Mouse (Mus musculus) neural tube, embryonic 11.5 days (tissue): ENCODE measurements at regions not wholly inside any gene's neighbourhood (a gene's known extent, or its start where the extent isn't known, plus 50 kb on each side); places are given as distances from the start of the nearest gene placed in this dataset.

ENCODE experiments used
- ATAC-seq: fragments of 200-750 bp; cut with Nextera tagmentation; 2 replicates; pipeline ENCODE4 v1.8.0; 2017; ENCODE audit warnings: moderate number of reproducible peaks, mild to moderate bottlenecking, moderate TSS enrichment, moderate library complexity; ENCODE audit not compliant: insufficient read depth, low FRiP score, low TSS enrichment
- DNase-seq: peaks from one replicate; pipeline ENCODE4 v3.0.0-alpha.2; 2015; ENCODE audit warnings: low spot score
- H3K27ac ChIP-seq: fragments of 300-500 bp; sonication (generic); 2 replicates; pipeline ENCODE4 v1.5.1; 2014; ENCODE audit warnings: low read depth, mild to moderate bottlenecking, low read length
- H3K27me3 ChIP-seq: fragments of 300-500 bp; sonication (generic); 2 replicates; pipeline ENCODE4 v1.6.1; 2014; ENCODE audit warnings: mild to moderate bottlenecking, low read length, mixed read lengths; ENCODE audit not compliant: control insufficient read depth, insufficient read depth
- H3K36me3 ChIP-seq: fragments of 300-500 bp; sonication (generic); 2 replicates; pipeline ENCODE4 v1.6.1; 2014; ENCODE audit warnings: mild to moderate bottlenecking, low read length, moderate library complexity, mixed read lengths; ENCODE audit not compliant: control insufficient read depth, insufficient read depth
- H3K4me1 ChIP-seq: fragments of 300-500 bp; sonication (generic); 2 replicates; pipeline ENCODE4 v1.6.1; 2014; ENCODE audit warnings: low read length, mixed read lengths; ENCODE audit not compliant: control insufficient read depth, insufficient read depth
- H3K4me2 ChIP-seq: fragments of 300-500 bp; sonication (generic); 2 replicates; pipeline ENCODE4 v1.6.1; 2014; ENCODE audit warnings: low read depth, mild to moderate bottlenecking, moderate library complexity
- H3K4me3 ChIP-seq: fragments of 300-500 bp; sonication (generic); 2 replicates; pipeline ENCODE4 v1.5.1; 2014; ENCODE audit warnings: low read depth, low read length
- H3K9ac ChIP-seq: fragments of 300-500 bp; sonication (generic); 2 replicates; pipeline ENCODE4 v1.6.1; 2014; ENCODE audit warnings: mild to moderate bottlenecking, low read length
- H3K9me3 ChIP-seq: fragments of 300-500 bp; sonication (generic); 2 replicates; pipeline ENCODE4 v1.6.1; 2016; ENCODE audit warnings: low read length; ENCODE audit not compliant: control insufficient read depth
- WGBS: fragments of 180-500 bp; shearing (Covaris S2); extraction: QIAGEN DNeasy Blood & Tissue Kit; methylation state at CpG from one replicate; pipeline ENCODE4 v1.1.7; 2014; 5-methylcytosine and 5-hydroxymethylcytosine counted together

DNA sequence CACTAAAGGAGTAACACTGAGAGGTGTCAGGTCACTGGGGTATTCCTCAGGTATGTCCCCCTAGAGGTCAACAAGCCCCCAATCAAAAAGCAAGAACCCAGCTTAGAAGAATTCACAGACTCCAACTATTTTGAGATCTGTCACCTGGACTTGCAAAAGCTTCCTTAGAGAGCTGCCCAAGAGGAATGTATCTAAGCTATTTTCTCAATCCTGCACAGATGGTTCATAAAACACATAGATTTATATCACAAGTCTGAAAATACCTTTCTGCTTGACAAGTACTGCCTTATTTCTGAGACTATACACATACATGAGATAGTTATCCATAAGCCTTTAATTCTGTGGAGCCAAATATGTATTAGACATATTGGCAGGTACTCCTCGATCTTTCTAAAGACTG lies 342.1 kb upstream of the Klf6 start:
- 86% methylated on average over 1 of the region's 1 CpGs for WGBS
- Histone ChIP-seq H3K36me3 (no peaks in the 10 kb centered on the region), H3K27ac (no peak overlapping the region), H3K4me2 (no peak overlapping the region), H3K4me3 (no peak overlapping the region), H3K27me3 (no peaks in the 10 kb centered on the region), H3K9me3 (no peaks in the 10 kb centered on the region), H3K4me1 (no peaks in the 10 kb centered on the region), H3K9ac (no peak overlapping the region)
- ATAC-seq (no peak), DNase-seq (no peak)

DNA sequence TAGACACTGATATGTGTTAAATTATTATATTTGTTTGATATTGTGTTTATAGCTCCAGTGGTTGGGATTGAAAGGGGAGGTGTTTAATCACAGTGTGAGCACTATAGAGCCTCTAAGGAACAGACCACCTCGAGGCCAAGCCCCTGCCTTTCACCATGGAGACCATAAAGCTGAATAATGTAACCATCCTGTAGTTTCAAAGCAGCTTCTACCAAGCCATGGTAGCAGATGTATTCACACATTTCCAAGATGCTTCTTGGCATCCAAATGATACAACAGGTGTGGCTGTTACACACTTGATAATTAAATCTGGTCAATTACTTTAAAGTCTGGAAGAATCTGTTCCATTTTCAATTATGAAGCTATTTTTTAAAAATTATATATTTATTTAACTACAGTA lies 341.7 kb upstream of the Klf6 start:
- WGBS, result 67% methylated on average over 1 of the region's 1 CpGs
- H3K27ac ChIP-seq, result no peak overlapping the region
- no peak overlapping the region for H3K9ac ChIP-seq
- no peak overlapping the region for H3K4me2 ChIP-seq
- no peak overlapping the region for H3K4me3 ChIP-seq
- no peaks in the 10 kb centered on the region for H3K36me3 ChIP-seq
- no peaks in the 10 kb centered on the region for H3K9me3 ChIP-seq
- no peak for DNase-seq
- ATAC-seq, result no peak
- no peaks in the 10 kb centered on the region for H3K27me3 ChIP-seq
- no peaks in the 10 kb centered on the region for H3K4me1 ChIP-seq

GRCm38 (mm10) chr13:5527400-5527799 lies 333.9 kb upstream of the Klf6 start:
- Histone ChIP-seq H3K4me3 (no peak overlapping the region), H3K27ac (no peak overlapping the region), H3K9ac (no peak overlapping the region), H3K4me2 (no peak overlapping the region), H3K36me3 (no peaks in the 10 kb centered on the region), H3K9me3 (no peaks in the 10 kb centered on the region), H3K27me3 (no peaks in the 10 kb centered on the region), H3K4me1 (no peaks in the 10 kb centered on the region)
- ATAC-seq (no peak), DNase-seq (no peak)
- 84% methylated on average over 1 of the region's 1 CpGs for WGBS

DNA sequence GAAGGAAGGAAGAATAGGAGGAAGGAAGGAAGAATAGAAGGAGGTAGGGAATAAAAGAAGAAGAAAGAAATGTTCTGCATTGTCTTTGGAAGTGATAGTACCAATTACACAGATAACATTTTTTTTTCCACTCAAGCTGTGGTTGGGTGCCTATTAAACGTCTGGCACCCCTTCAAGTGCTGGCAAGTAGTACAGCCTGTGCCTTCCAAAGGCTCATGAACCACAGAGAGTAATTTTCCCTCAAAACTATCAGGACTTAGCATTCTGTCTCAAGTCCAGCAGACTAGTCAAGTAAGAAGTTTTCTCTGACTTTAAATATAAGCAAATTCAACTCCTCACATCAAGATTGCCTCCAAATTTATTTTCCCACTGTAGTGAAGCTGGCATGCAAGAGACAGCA lies 321.0 kb upstream of the Klf6 start:
- Histone ChIP-seq H3K36me3 (no peaks in the 10 kb centered on the region), H3K4me1 (no peaks in the 10 kb centered on the region), H3K27ac (no peak overlapping the region), H3K4me3 (no peak overlapping the region), H3K27me3 (no peaks in the 10 kb centered on the region), H3K4me2 (no peak overlapping the region), H3K9ac (no peak overlapping the region), H3K9me3 (no peaks in the 10 kb centered on the region)
- ATAC-seq (no peak), DNase-seq (no peak)
- 76% methylated on average over 1 of the region's 1 CpGs for WGBS

GRCm38 (mm10) chr13:5545521-5545920 lies 315.8 kb upstream of the Klf6 start:
- H3K36me3 ChIP-seq, result no peaks in the 10 kb centered on the region
- H3K9ac ChIP-seq, result no peak overlapping the region
- no peaks in the 10 kb centered on the region for H3K27me3 ChIP-seq
- DNase-seq, result no peak
- no peak overlapping the region for H3K4me3 ChIP-seq
- H3K27ac ChIP-seq, result no peak overlapping the region
- no peak overlapping the region for H3K4me2 ChIP-seq
- H3K9me3 ChIP-seq, result no peaks in the 10 kb centered on the region
- no peaks in the 10 kb centered on the region for H3K4me1 ChIP-seq
- no peak for ATAC-seq

GRCm38 (mm10) chr13:5546011-5546410 lies 315.3 kb upstream of the Klf6 start:
- Histone ChIP-seq H3K9me3 (no peaks in the 10 kb centered on the region), H3K4me1 (no peaks in the 10 kb centered on the region), H3K9ac (no peak overlapping the region), H3K4me3 (no peak overlapping the region), H3K27ac (no peak overlapping the region), H3K36me3 (no peaks in the 10 kb centered on the region), H3K4me2 (no peak overlapping the region), H3K27me3 (no peaks in the 10 kb centered on the region)
- 91% methylated on average over 2 of the region's 2 CpGs for WGBS
- ATAC-seq (no peak), DNase-seq (no peak)

DNA sequence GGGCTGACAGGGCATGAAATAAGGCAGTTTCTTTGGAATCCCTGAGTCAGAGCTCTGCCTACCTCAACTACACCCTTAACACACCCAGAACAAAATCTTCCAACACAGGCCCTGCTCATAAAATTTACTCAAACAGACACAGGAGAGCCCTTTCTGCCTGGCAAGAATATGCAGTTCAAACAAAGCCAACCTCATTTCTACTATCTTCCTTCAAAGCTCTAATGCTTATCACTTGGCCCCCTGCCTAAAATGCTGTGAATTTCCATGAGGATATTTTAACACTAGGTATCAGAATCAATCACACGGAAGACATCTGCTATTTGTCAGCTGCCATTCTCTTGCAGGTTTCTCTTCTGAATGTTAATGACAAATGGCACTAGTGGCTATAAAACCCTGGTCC lies 314.3 kb upstream of the Klf6 start:
- 90% methylated on average over 1 of the region's 1 CpGs for WGBS
- no peaks in the 10 kb centered on the region for H3K9me3 ChIP-seq
- no peak overlapping the region for H3K4me3 ChIP-seq
- no peaks in the 10 kb centered on the region for H3K4me1 ChIP-seq
- no peak overlapping the region for H3K27ac ChIP-seq
- H3K4me2 ChIP-seq, result no peak overlapping the region
- DNase-seq (no peak), ATAC-seq (no peak)
- no peaks in the 10 kb centered on the region for H3K27me3 ChIP-seq
- H3K9ac ChIP-seq, result no peak overlapping the region
- H3K36me3 ChIP-seq, result no peaks in the 10 kb centered on the region

GRCm38 (mm10) chr13:5548768-5549167 lies 312.5 kb upstream of the Klf6 start:
- no peak overlapping the region for H3K9ac ChIP-seq
- 94% methylated on average over 1 of the region's 1 CpGs for WGBS
- H3K27ac ChIP-seq, result no peak overlapping the region
- no peak for DNase-seq
- ATAC-seq, result no peak
- no peaks in the 10 kb centered on the region for H3K4me1 ChIP-seq
- H3K27me3 ChIP-seq, result no peaks in the 10 kb centered on the region
- no peak overlapping the region for H3K4me3 ChIP-seq
- no peaks in the 10 kb centered on the region for H3K36me3 ChIP-seq
- no peaks in the 10 kb centered on the region for H3K9me3 ChIP-seq
- no peak overlapping the region for H3K4me2 ChIP-seq

DNA sequence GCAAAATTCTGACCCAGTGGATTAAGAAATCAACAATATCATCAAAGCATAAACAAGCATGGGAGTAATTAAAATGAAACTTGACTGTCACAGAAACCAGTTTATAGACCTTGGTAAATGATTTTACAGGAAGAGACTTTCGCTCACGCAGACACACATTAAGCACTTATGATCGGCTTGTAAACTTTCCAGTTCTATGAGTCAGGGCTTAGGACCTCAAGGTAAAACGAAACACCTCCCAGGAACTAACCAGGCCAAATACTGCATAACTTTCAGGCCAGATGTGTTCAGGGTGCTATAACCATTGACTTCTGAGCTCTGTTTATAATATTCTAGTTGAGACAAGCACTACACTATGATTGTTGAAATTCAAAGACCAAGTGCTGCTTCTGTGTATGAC lies 312.1 kb upstream of the Klf6 start:
- 92% methylated on average over 4 of the region's 4 CpGs for WGBS
- no peaks in the 10 kb centered on the region for H3K4me1 ChIP-seq

More for the DNA sequence above, 312.1 kb upstream of the Klf6 start:
- Histone ChIP-seq H3K9me3 (no peaks in the 10 kb centered on the region), H3K27me3 (no peaks in the 10 kb centered on the region), H3K9ac (no peak overlapping the region), H3K27ac (no peak overlapping the region), H3K4me3 (no peak overlapping the region), H3K36me3 (no peaks in the 10 kb centered on the region), H3K4me2 (no peak overlapping the region)
- no peak for ATAC-seq
- no peak for DNase-seq
